Mouse (Mus musculus) brain, embryonic 14.5 days (tissue): ENCODE results near the gene BC052040.

Experiments
- CTCF ChIP-seq: fragments of 200-500 bp; IDR thresholded peaks from 2 replicates; pipeline ENCODE4 v1.5.1; 2012; ENCODE audit warnings: inconsistent platforms, mild to moderate bottlenecking, moderate library complexity, borderline replicate concordance; ENCODE audit not compliant: insufficient read depth, insufficient read length; ENCODE audit errors: extremely low read depth
- POLR2A ChIP-seq: fragments of 200-500 bp; IDR thresholded peaks from 2 replicates; pipeline ENCODE4 v1.6.1; 2012; ENCODE audit warnings: mild to moderate bottlenecking, inconsistent platforms, borderline replicate concordance; ENCODE audit not compliant: poor library complexity, insufficient read depth, insufficient read length, severe bottlenecking; ENCODE audit errors: extremely low read depth

GRCm38 (mm10) chr2:115758542-115758941, 177.0 kb downstream of the BC052040 start:
- TF ChIP-seq POLR2A (no peak), CTCF (no peak)
